ENCODE assay signal across 9 mouse cellular contexts in the genomic region with DNA sequence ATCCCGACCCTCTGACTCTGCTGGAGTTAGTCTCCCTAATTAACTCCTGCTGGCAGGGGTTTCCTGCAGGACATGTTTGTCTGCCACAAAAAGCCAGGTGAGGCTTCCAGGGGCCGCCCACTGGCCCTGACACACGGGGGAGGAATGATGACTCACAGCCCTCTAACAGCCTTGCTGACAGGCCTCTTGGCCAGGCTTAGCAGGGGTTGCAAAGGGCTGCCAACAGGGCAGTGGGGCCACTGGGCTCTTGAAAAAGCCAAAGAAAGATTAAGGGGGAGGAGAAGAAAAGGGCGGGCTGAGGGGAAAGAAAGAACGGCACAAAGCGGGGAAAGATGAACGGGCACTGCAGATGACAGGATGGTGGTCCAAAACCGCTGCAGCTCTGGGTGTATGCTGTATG. TPM values are rescaled to one million over a fixed set of nuclear protein-coding genes. Genes with fewer than 3 reads are reported as not detected.
A peak's percentile ranks its signal among the peaks of the same experiment; 100 is the strongest.
DNase-seq lines count a peak whose midpoint lies in the region; ATAC-seq and TF ChIP-seq lines count a peak whose summit lies in the region.
"Had no signal": no experiment of that assay in that cellular context is flagged by ENCODE, and none has a peak within 500 bp of the region (broad histone marks: within the 10 kb centered on the region; RNA-seq: fewer than 3 reads in every experiment).

No protein-coding gene starts in this region.

- TF ChIP-seq POLR2A in CH12.LX (IDR thresholded peaks at IDR 0.05; ENCODE audit: low read depth, low read length), result no peak

- in situ Hi-C loops in CH12.LX (cut with MboI; ENCODE audit: low pct_ligation_motif_present, low pct_unique_long_range_greater_than_20kb, low sequenced_read_pairs), result no loop called here

- no peaks in the 10 kb centered on the region for H3K79me2 ChIP-seq in CH12.LX (replicated peaks; ENCODE audit: control insufficient read depth, extremely low read depth, insufficient read depth, poor library complexity, severe bottlenecking)

- TF ChIP-seq RAD21 in CH12.LX (IDR thresholded peaks at IDR 0.05; ENCODE audit: low read depth, low read length), result no peak

- no peaks in the 10 kb centered on the region for H3K36me3 ChIP-seq in CH12.LX (replicated peaks in 1 of 2; ENCODE audit: control insufficient read depth in 1 of 2, insufficient read depth in 1 of 2, low read length in 1 of 2)
- no peaks in the 10 kb centered on the region for H3K36me3 ChIP-seq in heart, embryonic 16.5 days (ENCODE audit: control insufficient read depth, insufficient read depth)
- no peaks in the 10 kb centered on the region for H3K36me3 ChIP-seq in lung, embryonic 15.5 days

- H3K9ac ChIP-seq in CH12.LX (ENCODE audit: insufficient read depth, low read depth), result peak overlapping the region; percentile 91; the same call in 1 of the 2 replicates
- peak overlapping the region; percentile 55; the same call in 1 of the 2 replicates for H3K9ac ChIP-seq in heart, embryonic 16.5 days (ENCODE audit: low read length)
- 0 out of 2 replicates have a peak overlapping the region, but pooled peaks have one; percentile 8 for H3K9ac ChIP-seq in lung, embryonic 15.5 days

- ATAC-seq in heart, embryonic 16.5 days (replicated peaks; ENCODE audit: extremely low read depth, insufficient read depth, low FRiP score), result peak; percentile 81
- no peak for ATAC-seq in lung, embryonic 15.5 days (ENCODE audit: borderline replicate concordance, extremely low read depth, low FRiP score, low TSS enrichment)
- ATAC-seq in megakaryocyte-erythroid progenitor cell, adult 5-6 weeks (replicated peaks; ENCODE audit: low FRiP score, low TSS enrichment, poor library complexity, severe bottlenecking), result no peak

- H3K27me3 ChIP-seq in CH12.LX (replicated peaks), result peaks cover 41% of the 10 kb centered on the region
- H3K27me3 ChIP-seq in heart, embryonic 16.5 days (ENCODE audit: control insufficient read depth, insufficient read depth, low read length), result peaks cover 13% of the 10 kb centered on the region; the same call in 1 of the 2 replicates
- H3K27me3 ChIP-seq in lung, embryonic 15.5 days, result peaks cover 17% of the 10 kb centered on the region

- 6% methylated on average over 8 of the region's 8 CpGs for WGBS in heart, embryonic 16.5 days
- WGBS in lung, embryonic 15.5 days, result 7% methylated on average over 8 of the region's 8 CpGs

- TF ChIP-seq CTCF in CH12.LX (conservative IDR thresholded peaks at IDR 0.05 in 1 of 2, IDR thresholded peaks at IDR 0.05 in 1 of 2; ENCODE audit: low read depth in 2 of 2, low read length in 2 of 2), result no peak

- H3K4me2 ChIP-seq in CH12.LX (ENCODE audit: insufficient read depth, low read depth, poor library complexity, severe bottlenecking), result peak overlapping the region; percentile 94
- peak overlapping the region; percentile 88 for H3K4me2 ChIP-seq in heart, embryonic 16.5 days (ENCODE audit: low read depth, low read length)
- H3K4me2 ChIP-seq in lung, embryonic 15.5 days, result peak overlapping the region; percentile 95

- no peak overlapping the region for H3K4me3 ChIP-seq in CH12.LX (replicated peaks in 1 of 3; ENCODE audit: low read depth in 2 of 3, low read length in 2 of 3, poor library complexity in 1 of 3)
- peak overlapping the region; percentile 65 for H3K4me3 ChIP-seq in heart, embryonic 16.5 days (ENCODE audit: low read length)
- H3K4me3 ChIP-seq in lung, embryonic 15.5 days, result peak overlapping the region; percentile 73

- no peak overlapping the region for H3K27ac ChIP-seq in CH12.LX (ENCODE audit: insufficient read depth, low read depth)
- H3K27ac ChIP-seq in heart, embryonic 16.5 days (ENCODE audit: low read length), result peak overlapping the region; percentile 84
- no peak overlapping the region for H3K27ac ChIP-seq in lung, embryonic 15.5 days

- no peak for TF ChIP-seq EP300 in CH12.LX (IDR thresholded peaks at IDR 0.05; ENCODE audit: low read length)

- no peaks in the 10 kb centered on the region for H3K9me3 ChIP-seq in CH12.LX (replicated peaks; ENCODE audit: low read length)
- no peaks in the 10 kb centered on the region for H3K9me3 ChIP-seq in heart, embryonic 16.5 days (replicated peaks; ENCODE audit: control insufficient read depth, low read length)
- no peaks in the 10 kb centered on the region for H3K9me3 ChIP-seq in lung, embryonic 15.5 days

- peaks cover 6 to 13% of the 10 kb centered on the region in 2 experiments; a peak in 3 of 4 replicates for H3K4me1 ChIP-seq in CH12.LX (ENCODE audit: control insufficient read depth in 1 of 2, insufficient read depth in 2 of 2)
- peaks cover 23% of the 10 kb centered on the region for H3K4me1 ChIP-seq in heart, embryonic 16.5 days (ENCODE audit: control insufficient read depth, insufficient read depth, low read length)
- peaks cover 14% of the 10 kb centered on the region for H3K4me1 ChIP-seq in lung, embryonic 15.5 days

- DNase-seq in CH12.LX (ENCODE audit: extremely low read depth), result no peak
- peak; percentile 89 to 92 for DNase-seq in adrenal gland, postnatal 36 days
- DNase-seq in fat pad, adult 2 months (ENCODE audit: extremely low read depth, low read depth, low spot score), result peak; percentile 52
- DNase-seq in kidney, postnatal 10 days, result peak; percentile 66
- peak; percentile 65 for DNase-seq in ovary, postnatal 36 days (ENCODE audit: low spot score)

- dilution Hi-C loops in CH12.LX (cut with MboI; ENCODE audit: extremely low pct_ligation_motif_present, extremely low pct_unique_long_range_greater_than_20kb, low sequenced_read_pairs), result no loop called here

TF ChIP-seq in CH12.LX, 34 proteins besides CTCF, POLR2A, EP300 and RAD21:
- no peak for TF ChIP-seq NELFE (IDR thresholded peaks at IDR 0.05; ENCODE audit: low read depth, low read length)
- TF ChIP-seq TBP (conservative IDR thresholded peaks at IDR 0.05; ENCODE audit: low read depth, low read length), result no peak
- no peak for TF ChIP-seq MXI1 (IDR thresholded peaks at IDR 0.05; ENCODE audit: low read depth, low read length)
- no peak for TF ChIP-seq MEF2A (IDR thresholded peaks at IDR 0.05; ENCODE audit: borderline replicate concordance, low read depth, low read length)
- no peak for TF ChIP-seq E2F4 (IDR thresholded peaks at IDR 0.05; ENCODE audit: insufficient replicate concordance, low read depth, low read length)
- TF ChIP-seq CHD2 (IDR thresholded peaks at IDR 0.05; ENCODE audit: low read length), result no peak
- TF ChIP-seq SMC3 (IDR thresholded peaks at IDR 0.05; ENCODE audit: low read depth, low read length), result no peak
- TF ChIP-seq USF2 (conservative IDR thresholded peaks at IDR 0.05; ENCODE audit: low read depth, low read length), result no peak
- no peak for TF ChIP-seq RCOR1 (conservative IDR thresholded peaks at IDR 0.05; ENCODE audit: low read depth, low read length)
- no peak for TF ChIP-seq BHLHE40 (IDR thresholded peaks at IDR 0.05; ENCODE audit: low read depth, low read length)
- TF ChIP-seq UBTF (IDR thresholded peaks at IDR 0.05; ENCODE audit: low read depth, low read length), result no peak
- no peak for TF ChIP-seq IRF4 (IDR thresholded peaks at IDR 0.05; ENCODE audit: low read depth, low read length)
- TF ChIP-seq SIN3A (IDR thresholded peaks at IDR 0.05; ENCODE audit: low read length), result no peak
- no peak for TF ChIP-seq MAZ (IDR thresholded peaks at IDR 0.05; ENCODE audit: low read depth, low read length)
- TF ChIP-seq JUN (IDR thresholded peaks at IDR 0.05; ENCODE audit: insufficient read depth, low read depth, low read length), result no peak
- no peak for TF ChIP-seq USF1 (IDR thresholded peaks at IDR 0.05; ENCODE audit: low read depth, low read length)
- no peak for TF ChIP-seq ZMIZ1 (IDR thresholded peaks at IDR 0.05; ENCODE audit: low read depth, low read length)
- TF ChIP-seq ELF1 (IDR thresholded peaks at IDR 0.05; ENCODE audit: low read depth, low read length), result no peak

RNA-seq across cellular contexts. Expression of gene Foxe1, which starts 39.3 kb away (rescaled TPM):
- total RNA-seq in CH12.LX (2012; rRNA removed), result not detected in 2 replicates
- not detected in 2 replicates for total RNA-seq in CH12.LX (2014; rRNA removed)
- not detected in 2 replicates for polyA plus RNA-seq in CH12.LX (2012; ENCODE audit: insufficient read length, low read depth)
- not detected for total RNA-seq in adrenal gland, postnatal 36 days (2021)
- polyA plus RNA-seq in heart, embryonic 16.5 days (2015; fragmentation: Nextera tagmentation; extraction: Ambion mirVana), result not detected in 2 replicates
- 0.05 TPM in 1 of 2 replicates, not detected in the other for polyA plus RNA-seq in lung, embryonic 15.5 days (2015; fragmentation: Nextera tagmentation; extraction: Ambion mirVana)
- total RNA-seq in megakaryocyte-erythroid progenitor cell, adult 5-6 weeks (2014; fragmentation: Nextera tagmentation), result not detected in 2 replicates
- total RNA-seq in megakaryocyte-erythroid progenitor cell, adult 5-6 weeks (2017), result 0.23 TPM in 1 of 2 replicates, not detected in the other
- total RNA-seq: common myeloid progenitor, adult 5-6 weeks had no signal

Comparison
In these comparisons a context has a peak if more than half of its experiments do, and no peak if none do; other contexts are left out.
1. H3K4me3 ChIP-seq: peak in heart, embryonic 16.5 days (single experiment) and lung, embryonic 15.5 days (single experiment); none in CH12.LX (0 of 3).
2. H3K9ac ChIP-seq: peak in every context shown above with its lines; median percentile 91 in CH12.LX; 55 in heart, embryonic 16.5 days; 8 in lung, embryonic 15.5 days.
3. Peak in every context shown above with its lines, with median percentiles within 50 percentile points of each other: H3K4me2 ChIP-seq.